ENCODE assay signal across 24 mouse cellular contexts in genomic region chr11:101613596-101613995, GRCm38 (mm10). TPM values are rescaled to one million over a fixed set of nuclear protein-coding genes. Genes with fewer than 3 reads are reported as not detected.
"Had no signal": no experiment of that assay in that cellular context is flagged by ENCODE, and none has a peak within 500 bp of the region (broad histone marks: within the 10 kb centered on the region; RNA-seq: fewer than 3 reads in every experiment).

No protein-coding gene starts in this region.

- H3K27me3 ChIP-seq: limb, embryonic 12.5 days; limb, embryonic 15.5 days; midbrain, embryonic 15.5 days; neural tube, embryonic 13.5 days; stomach, embryonic 15.5 days had no signal

- H3K9ac ChIP-seq: limb, embryonic 12.5 days; limb, embryonic 15.5 days; liver, embryonic 14.5 days; liver, postnatal 0 days; lung, embryonic 14.5 days; midbrain, embryonic 15.5 days; neural tube, embryonic 13.5 days; stomach, embryonic 15.5 days had no signal

- ATAC-seq: liver, postnatal 0 days; lung, postnatal 0 days; midbrain, embryonic 15.5 days had no signal

- H3K4me3 ChIP-seq: limb, embryonic 12.5 days; limb, embryonic 15.5 days; midbrain, embryonic 15.5 days; myocyte; neural tube, embryonic 13.5 days; stomach, embryonic 15.5 days had no signal

- H3K36me3 ChIP-seq: limb, embryonic 12.5 days; limb, embryonic 15.5 days; midbrain, embryonic 15.5 days; neural tube, embryonic 13.5 days; stomach, embryonic 15.5 days had no signal

- H3K9me3 ChIP-seq: limb, embryonic 12.5 days; limb, embryonic 15.5 days; midbrain, embryonic 15.5 days; neural tube, embryonic 13.5 days; stomach, embryonic 15.5 days had no signal

- H3K27ac ChIP-seq: limb, embryonic 12.5 days; limb, embryonic 15.5 days; liver, embryonic 14.5 days; macrophage; midbrain, embryonic 15.5 days; neural tube, embryonic 13.5 days; stomach, embryonic 15.5 days had no signal

- H3K4me2 ChIP-seq: limb, embryonic 12.5 days; limb, embryonic 15.5 days; liver, embryonic 11.5 days; lung, embryonic 14.5 days; midbrain, embryonic 15.5 days; neural tube, embryonic 13.5 days; stomach, embryonic 15.5 days had no signal

- DNase-seq: kidney, adult 18-20 months; kidney, adult 9 months; kidney, postnatal 14 days; kidney, postnatal 4 days; left cerebral cortex, postnatal 4 days; liver, postnatal 0 days; lung, embryonic 14.5 days; retina, postnatal 1 day; right cerebral cortex, postnatal 25 days; spleen, adult 18-20 months; thymus, adult 2 months; thymus, postnatal 14 days; thymus, postnatal 4 days had no signal

RNA-seq across cellular contexts. Expression of gene Gm11634, which starts 14.5 kb away (rescaled TPM):
- polyA plus RNA-seq: kidney, embryonic 16.5 days; limb, embryonic 12.5 days; limb, embryonic 15.5 days; liver, embryonic 11.5 days; liver, embryonic 14.5 days; liver, postnatal 0 days; lung, embryonic 14.5 days; lung, postnatal 0 days; macrophage; midbrain, embryonic 15.5 days; myocyte; neural tube, embryonic 13.5 days; stomach, embryonic 15.5 days; thymus, adult 2 months had no signal
